Mouse (Mus musculus) spleen, adult 2 months (tissue): ENCODE data around the gene Sugp1.

Source experiments
- CTCF ChIP-seq: fragments of 200-500 bp; IDR thresholded peaks from 2 replicates; pipeline ENCODE4 v1.5.1; 2011; ENCODE audit warnings: mild to moderate bottlenecking, inconsistent platforms; ENCODE audit not compliant: insufficient read depth, insufficient read length, insufficient replicate concordance; ENCODE audit errors: extremely low read depth
- POLR2A ChIP-seq: fragments of 200-500 bp; IDR thresholded peaks from 2 replicates; pipeline ENCODE4 v1.6.1; 2011; ENCODE audit warnings: low read depth, low read length, inconsistent platforms

DNA sequence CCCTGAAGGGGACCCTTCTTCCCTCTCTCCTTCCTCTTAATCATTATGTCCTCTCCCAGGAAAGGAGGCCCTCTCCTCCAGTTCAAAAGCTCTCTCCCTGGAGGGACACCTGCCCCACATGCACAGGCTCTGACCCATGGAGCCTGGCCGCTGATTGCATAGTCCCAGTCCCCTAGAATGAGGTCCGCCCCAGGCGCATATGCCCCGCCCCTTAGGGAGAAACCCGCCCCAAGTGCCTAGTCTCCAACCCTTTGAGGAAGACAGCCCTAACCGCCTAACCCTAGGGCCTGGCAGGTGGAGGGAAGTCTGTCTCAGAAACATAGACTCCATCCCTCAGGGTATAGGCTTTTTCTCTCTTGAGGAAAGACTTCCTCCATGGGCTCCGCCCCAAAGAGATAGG, 44.6 kb downstream of the Sugp1 start:
- TF ChIP-seq POLR2A (no peak), CTCF (no peak)
